Mouse (Mus musculus) adrenal gland, postnatal 36 days (tissue): ENCODE results near the gene Arl2. TPM values are rescaled to one million over a fixed set of nuclear protein-coding genes. Genes with fewer than 3 reads are reported as not detected.

ENCODE experiments used
- total RNA-seq, 2 experiments: library from RNA; stranded (reverse); gene quantifications; 2 replicates each; pipeline ENCODE4 v1.2.3; 2021

Arl2 gene
- total RNA-seq, 2 experiments from 2014 or later: 80.5 to 81.7 TPM

Other genes with a start within 250 kb of the Arl2 start
- 1 to 10 TPM in 1 of 2 experiments, under 1 TPM in 1; 0.92 to 1.4 TPM for gene Tigd3, start 247.4 kb downstream of the Arl2 start, total RNA-seq
- 100 to 1,000 TPM in 1 of 2 experiments, 10 to 100 TPM in 1; 89.6 to 120 TPM for gene Dpf2, start 228.5 kb downstream of the Arl2 start, total RNA-seq
- 1 to 10 TPM; 6.0 to 6.2 TPM for gene Cdc42ep2, start 216.7 kb downstream of the Arl2 start, total RNA-seq
- 10 to 100 TPM; 22.9 to 23.7 TPM for gene Pola2, start 177.3 kb downstream of the Arl2 start, total RNA-seq
- not detected for gene Slc22a20, start 155.4 kb downstream of the Arl2 start, total RNA-seq
- 10 to 100 TPM; 27.9 to 35.6 TPM for gene Capn1, start 125.7 kb downstream of the Arl2 start, total RNA-seq
- gene Syvn1, start 95.0 kb downstream of the Arl2 start, total RNA-seq: 10 to 100 TPM; 57.5 to 61.2 TPM
- gene Mrpl49, start 83.8 kb downstream of the Arl2 start, total RNA-seq: 10 to 100 TPM; 58.2 to 58.6 TPM
- gene Fau, start 83.7 kb downstream of the Arl2 start, total RNA-seq: 1,000 to 10,000 TPM; 1,081 to 1,082 TPM
- gene Znhit2, start 80.4 kb downstream of the Arl2 start, total RNA-seq: 10 to 100 TPM; 29.7 to 34.8 TPM
- gene Tm7sf2, start 73.2 kb downstream of the Arl2 start, total RNA-seq: 10 to 100 TPM; 22.9 to 42.0 TPM
- gene Vps51, start 64.3 kb downstream of the Arl2 start, total RNA-seq: 10 to 100 TPM; 51.9 to 59.8 TPM
- not detected for gene Tmem262, start 61.5 kb downstream of the Arl2 start, total RNA-seq
- gene Gm28374, start 59.3 kb downstream of the Arl2 start, total RNA-seq: under 1 TPM in 1 of 2 experiments, not detected in 1; 0.83 TPM
- gene Zfpl1, start 56.6 kb downstream of the Arl2 start, total RNA-seq: 10 to 100 TPM; 34.2 to 37.4 TPM
- 1 to 10 TPM; 1.8 to 2.2 TPM for gene Cdca5, start 56.6 kb downstream of the Arl2 start, total RNA-seq
- gene AC131692.1, start 47.1 kb downstream of the Arl2 start, total RNA-seq: not detected
- gene Naaladl1, start 35.8 kb downstream of the Arl2 start, total RNA-seq: under 1 TPM in 1 of 2 experiments, not detected in 1; 0.10 TPM
- gene Sac3d1, start 22.9 kb downstream of the Arl2 start, total RNA-seq: 10 to 100 TPM; 15.4 to 17.7 TPM
- 10 to 100 TPM; 29.0 to 29.2 TPM for gene Snx15, start 13.2 kb downstream of the Arl2 start, total RNA-seq
- gene Batf2, start 565 bp downstream of the Arl2 start, total RNA-seq: 1 to 10 TPM; 1.2 to 2.0 TPM
- gene Majin, start 42.8 kb upstream of the Arl2 start, total RNA-seq: 1 to 10 TPM; 1.7 TPM
- gene Gpha2, start 84.8 kb upstream of the Arl2 start, total RNA-seq: 10 to 100 TPM; 25.5 to 27.9 TPM
- 100 to 1,000 TPM in 1 of 2 experiments, 10 to 100 TPM in 1; 83.5 to 129 TPM for gene Ppp2r5b, start 94.3 kb upstream of the Arl2 start, total RNA-seq
- 10 to 100 TPM; 30.7 to 33.3 TPM for gene Atg2a, start 100.1 kb upstream of the Arl2 start, total RNA-seq
- 100 to 1,000 TPM; 119 to 188 TPM for gene Ehd1, start 135.2 kb upstream of the Arl2 start, total RNA-seq
- gene Cdc42bpg, start 164.9 kb upstream of the Arl2 start, total RNA-seq: 10 to 100 TPM; 22.6 to 23.5 TPM
- gene Men1, start 193.4 kb upstream of the Arl2 start, total RNA-seq: 10 to 100 TPM; 48.7 to 56.3 TPM
- gene Map4k2, start 199.6 kb upstream of the Arl2 start, total RNA-seq: 10 to 100 TPM; 29.9 to 32.2 TPM
- 100 to 1,000 TPM; 169 to 224 TPM for gene Sf1, start 222.1 kb upstream of the Arl2 start, total RNA-seq
- 100 to 1,000 TPM in 1 of 2 experiments, 10 to 100 TPM in 1; 75.6 to 124 TPM for gene Pygm, start 242.9 kb upstream of the Arl2 start, total RNA-seq